Mouse (Mus musculus): ENCODE measurements around the gene Fgfr2. TPM values are rescaled to one million over a fixed set of nuclear protein-coding genes. Genes with fewer than 3 reads are reported as not detected.

The Fgfr2 gene
- total and polyA plus RNA-seq, 2 experiments from 2014 or later = 12.1 to 32.6 TPM

- Histone ChIP-seq H3K27ac (ENCODE audit: low read depth, low read length) (peak overlapping the region; percentile 92; the same call in 1 of the 2 replicates), H3K4me2 (ENCODE audit: low read depth, low read length, poor library complexity, severe bottlenecking) (peak overlapping the region; percentile 72), H3K27me3 (ENCODE audit: insufficient read depth, low read length) (no peaks in the 10 kb centered on the region), H3K9ac (replicated peaks; ENCODE audit: low read length, poor library complexity, severe bottlenecking) (peak overlapping the region; percentile 95), H3K36me3 (ENCODE audit: insufficient read depth, low read length) (no peaks in the 10 kb centered on the region), H3K4me3 (ENCODE audit: low read depth, low read length) (peak overlapping the region; percentile 89), H3K9me3 (ENCODE audit: low read length) (no peaks in the 10 kb centered on the region), H3K4me1 (ENCODE audit: insufficient read depth, low read length) (no peaks in the 10 kb centered on the region)
- ATAC-seq (ENCODE audit: low FRiP score) (no peak), DNase-seq (ENCODE audit: low spot score) (no peak)
- 3% methylated on average over 13 of the region's 13 CpGs for WGBS
- no peak for TF ChIP-seq CTCF (IDR thresholded peaks at IDR 0.05)
These were observed 2256.5 kb downstream of the Fgfr2 start for GRCm38 (mm10) chr7:130866640-130867039.

GRCm38 (mm10) chr7:130865613-130866591 is 2257.2 kb downstream of the Fgfr2 start, which contains the start of gene Plekha1:
Gene Plekha1, plus strand, starts transcription at chr7:130865756.
- H3K9me3 ChIP-seq (ENCODE audit: low read length) = no peaks in the 10 kb centered on the region
- DNase-seq (ENCODE audit: low spot score) (peak; percentile 99), ATAC-seq (ENCODE audit: low FRiP score) (peak; percentile 98)
- peak within 1 kb of the TSS; percentile 95 for H3K9ac ChIP-seq (replicated peaks; ENCODE audit: low read length, poor library complexity, severe bottlenecking)
- peak within 1 kb of the TSS; percentile 92 for H3K27ac ChIP-seq (ENCODE audit: low read depth, low read length)
- TF ChIP-seq CTCF (IDR thresholded peaks at IDR 0.05) = 0 out of 2 replicates have a peak, but pooled peaks have one; percentile 23
- no peaks in the 10 kb centered on the region for H3K36me3 ChIP-seq (ENCODE audit: insufficient read depth, low read length)
- under 1% methylated on average over 91 of the region's 114 CpGs for WGBS
- peak within 1 kb of the TSS; percentile 89 for H3K4me3 ChIP-seq (ENCODE audit: low read depth, low read length)
- H3K4me2 ChIP-seq (ENCODE audit: low read depth, low read length, poor library complexity, severe bottlenecking) = peak within 1 kb of the TSS; percentile 72
- H3K4me1 ChIP-seq (ENCODE audit: insufficient read depth, low read length) = no peaks in the 10 kb centered on the region
- H3K27me3 ChIP-seq (ENCODE audit: insufficient read depth, low read length) = no peaks in the 10 kb centered on the region

DNA sequence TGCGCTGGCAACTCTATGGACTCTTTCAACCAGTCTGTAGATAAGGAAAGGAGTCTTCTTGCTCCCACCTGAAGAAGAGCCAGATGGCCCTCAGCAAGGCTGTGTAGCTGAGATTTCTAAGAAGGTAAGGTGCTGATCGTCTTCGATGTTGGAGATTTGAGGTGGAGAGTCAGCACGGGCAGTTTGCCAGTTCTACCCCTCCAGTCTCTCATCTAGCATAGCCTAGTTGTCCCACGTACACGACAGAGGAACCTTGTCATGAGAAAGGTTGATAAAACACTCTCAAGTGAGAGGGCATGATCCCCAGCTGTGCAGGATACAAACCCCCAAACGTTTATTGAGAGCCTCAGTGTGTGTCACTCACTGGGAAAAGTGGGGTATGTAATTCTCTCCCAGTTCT is 2258.4 kb downstream of the Fgfr2 start:
- no peak overlapping the region for H3K4me2 ChIP-seq (ENCODE audit: low read depth, low read length, poor library complexity, severe bottlenecking)
- no peak overlapping the region for H3K9ac ChIP-seq (replicated peaks; ENCODE audit: low read length, poor library complexity, severe bottlenecking)
- no peak for DNase-seq (ENCODE audit: low spot score)
- peaks cover 4% of the 10 kb centered on the region; the same call in 1 of the 2 replicates for H3K4me1 ChIP-seq (ENCODE audit: insufficient read depth, low read length)
- WGBS = 80% methylated on average over 7 of the region's 7 CpGs
- no peak for ATAC-seq (ENCODE audit: low FRiP score)
- no peak overlapping the region for H3K27ac ChIP-seq (ENCODE audit: low read depth, low read length)
- H3K27me3 ChIP-seq (ENCODE audit: insufficient read depth, low read length) = no peaks in the 10 kb centered on the region
- no peaks in the 10 kb centered on the region for H3K36me3 ChIP-seq (ENCODE audit: insufficient read depth, low read length)
- no peak overlapping the region for H3K4me3 ChIP-seq (ENCODE audit: low read depth, low read length)
- no peaks in the 10 kb centered on the region for H3K9me3 ChIP-seq (ENCODE audit: low read length)
- TF ChIP-seq CTCF (IDR thresholded peaks at IDR 0.05) = no peak

DNA sequence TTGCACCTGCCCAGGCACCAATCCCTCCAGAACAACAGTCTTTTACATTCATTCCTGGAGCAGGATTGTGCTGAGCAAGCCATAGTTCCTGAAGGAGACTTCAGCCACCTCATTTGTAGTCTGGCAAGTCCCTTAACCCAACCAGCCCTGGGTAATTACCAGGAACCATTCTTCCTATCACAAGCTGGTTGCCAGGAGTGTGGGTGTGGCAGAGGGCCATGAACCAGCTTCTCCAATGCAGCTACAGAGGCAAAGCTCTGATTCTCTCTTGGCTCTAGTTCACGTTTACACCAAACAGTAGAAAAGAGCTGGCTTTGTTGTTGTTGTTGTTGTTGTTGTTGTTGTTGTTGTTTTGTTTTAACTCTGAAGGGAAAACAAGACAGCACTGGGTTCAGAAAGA is 2260.6 kb downstream of the Fgfr2 start:
- H3K4me3 ChIP-seq (ENCODE audit: low read depth, low read length) = no peak overlapping the region
- TF ChIP-seq CTCF (IDR thresholded peaks at IDR 0.05) = no peak
- H3K27me3 ChIP-seq (ENCODE audit: insufficient read depth, low read length) = no peaks in the 10 kb centered on the region
- WGBS = 38% methylated on average over 1 of the region's 1 CpGs
- H3K4me1 ChIP-seq (ENCODE audit: insufficient read depth, low read length) = peaks cover 4% of the 10 kb centered on the region; the same call in 1 of the 2 replicates
- H3K4me2 ChIP-seq (ENCODE audit: low read depth, low read length, poor library complexity, severe bottlenecking) = no peak overlapping the region
- H3K9ac ChIP-seq (replicated peaks; ENCODE audit: low read length, poor library complexity, severe bottlenecking) = no peak overlapping the region
- H3K27ac ChIP-seq (ENCODE audit: low read depth, low read length) = no peak overlapping the region
- DNase-seq (ENCODE audit: low spot score) (peak; percentile 13), ATAC-seq (ENCODE audit: low FRiP score) (no peak)
- H3K36me3 ChIP-seq (ENCODE audit: insufficient read depth, low read length) = no peaks in the 10 kb centered on the region
- no peaks in the 10 kb centered on the region for H3K9me3 ChIP-seq (ENCODE audit: low read length)

DNA sequence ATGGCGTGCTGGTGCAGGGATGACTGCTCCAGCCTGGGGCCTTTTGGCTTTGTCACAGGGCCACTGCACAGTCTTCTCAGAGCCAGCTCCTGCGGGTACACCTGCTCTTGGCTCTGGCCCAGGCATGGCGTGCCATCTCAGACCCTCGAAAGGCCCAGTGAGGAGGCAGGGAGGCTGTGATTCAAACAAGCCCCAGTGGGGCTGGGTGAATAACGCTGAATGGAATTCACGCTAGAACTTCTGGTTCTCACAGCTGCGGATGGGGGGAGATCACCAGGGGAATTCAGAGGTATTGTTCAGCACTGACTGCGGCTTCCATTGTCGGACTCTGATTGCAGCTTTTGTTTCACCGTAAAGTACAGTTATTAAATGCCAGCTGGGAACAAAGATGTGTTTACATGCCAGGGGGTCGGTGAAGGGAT is 2262.4 kb downstream of the Fgfr2 start:
- H3K36me3 ChIP-seq (ENCODE audit: insufficient read depth, low read length) = no peaks in the 10 kb centered on the region
- H3K9me3 ChIP-seq (ENCODE audit: low read length) = no peaks in the 10 kb centered on the region
- H3K4me2 ChIP-seq (ENCODE audit: low read depth, low read length, poor library complexity, severe bottlenecking) = no peak overlapping the region
- H3K27me3 ChIP-seq (ENCODE audit: insufficient read depth, low read length) = no peaks in the 10 kb centered on the region
- no peak overlapping the region for H3K4me3 ChIP-seq (ENCODE audit: low read depth, low read length)
- DNase-seq (ENCODE audit: low spot score) = no peak
- no peak overlapping the region for H3K27ac ChIP-seq (ENCODE audit: low read depth, low read length)
- 17% methylated on average over 11 of the region's 11 CpGs for WGBS
- H3K4me1 ChIP-seq (ENCODE audit: insufficient read depth, low read length) = peaks cover 4% of the 10 kb centered on the region; the same call in 1 of the 2 replicates
- no peak for TF ChIP-seq CTCF (IDR thresholded peaks at IDR 0.05)
- H3K9ac ChIP-seq (replicated peaks; ENCODE audit: low read length, poor library complexity, severe bottlenecking) = no peak overlapping the region
- ATAC-seq (ENCODE audit: low FRiP score) = no peak

- peaks cover 4% of the 10 kb centered on the region; the same call in 1 of the 2 replicates for H3K4me1 ChIP-seq (ENCODE audit: insufficient read depth, low read length)
- no peaks in the 10 kb centered on the region for H3K27me3 ChIP-seq (ENCODE audit: insufficient read depth, low read length)
- DNase-seq (ENCODE audit: low spot score) = no peak
- WGBS = 34% methylated on average over 3 of the region's 5 CpGs
- no peak overlapping the region for H3K4me3 ChIP-seq (ENCODE audit: low read depth, low read length)
- no peak overlapping the region for H3K4me2 ChIP-seq (ENCODE audit: low read depth, low read length, poor library complexity, severe bottlenecking)
- no peak overlapping the region for H3K9ac ChIP-seq (replicated peaks; ENCODE audit: low read length, poor library complexity, severe bottlenecking)
- no peaks in the 10 kb centered on the region for H3K36me3 ChIP-seq (ENCODE audit: insufficient read depth, low read length)
- TF ChIP-seq CTCF (IDR thresholded peaks at IDR 0.05) = no peak
- no peak overlapping the region for H3K27ac ChIP-seq (ENCODE audit: low read depth, low read length)
- no peak for ATAC-seq (ENCODE audit: low FRiP score)
- H3K9me3 ChIP-seq (ENCODE audit: low read length) = no peaks in the 10 kb centered on the region
These were observed 2263.2 kb downstream of the Fgfr2 start for GRCm38 (mm10) chr7:130859926-130860325.

Measured in midbrain, postnatal 0 days (tissue).